In the genomic region with DNA sequence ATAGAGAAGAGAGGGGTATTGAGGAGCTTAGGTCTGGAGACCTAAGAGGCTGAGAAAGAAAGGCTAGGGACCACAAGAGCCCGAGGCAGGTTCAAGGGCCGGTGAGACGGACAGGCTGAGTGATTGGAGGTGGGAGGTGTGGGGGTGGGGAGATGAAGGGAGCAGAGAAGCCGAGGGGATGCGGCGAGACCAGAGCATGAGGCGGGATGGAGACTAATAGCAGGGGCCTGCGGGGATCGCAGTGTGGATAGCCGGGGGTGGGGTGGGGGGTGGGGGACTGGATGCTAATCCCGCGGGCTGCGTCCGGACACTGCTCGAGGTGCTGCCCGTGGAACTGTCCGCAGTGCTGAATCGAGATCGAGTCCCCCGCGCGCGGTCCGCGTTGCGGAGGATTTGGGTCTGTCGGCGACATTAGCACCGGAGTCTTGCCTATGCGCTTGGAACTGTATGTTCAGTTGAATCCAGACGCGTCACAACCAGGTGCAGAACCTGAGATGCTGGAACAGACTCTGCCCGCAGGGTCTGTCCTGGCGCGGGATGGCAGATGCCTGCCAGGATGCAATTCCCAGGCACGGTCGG, we compare ENCODE assay signal across 8 mouse cellular contexts. TPM values are rescaled to one million over a fixed set of nuclear protein-coding genes. Genes with fewer than 3 reads are reported as not detected.
DNase-seq lines count a peak whose midpoint lies in the region; ATAC-seq and TF ChIP-seq lines count a peak whose summit lies in the region.
"Had no signal": no experiment of that assay in that cellular context is flagged by ENCODE, and none has a peak within 500 bp of the region (broad histone marks: within the 10 kb centered on the region; RNA-seq: fewer than 3 reads in every experiment).

No protein-coding gene starts in this region.

- H3K27me3 ChIP-seq in testis, adult 2 months (ENCODE audit: control insufficient read depth, insufficient read depth, low read length), result peaks cover 13% of the 10 kb centered on the region
- H3K27me3 ChIP-seq in hindbrain, embryonic 10.5 days (ENCODE audit: insufficient read depth, poor library complexity, severe bottlenecking), result peaks cover 81% of the 10 kb centered on the region
- peaks cover 39% of the 10 kb centered on the region for H3K27me3 ChIP-seq in neural tube, embryonic 15.5 days (replicated peaks)

- ATAC-seq in neural tube, embryonic 15.5 days (ENCODE audit: low FRiP score), result peak; percentile 28

- DNase-seq in testis, postnatal 14 days (ENCODE audit: low spot score), result no peak
- peak; percentile 83 for DNase-seq in embryo, embryonic 11 days
- peak; percentile 66 for DNase-seq in hindbrain, embryonic 10.5 days (ENCODE audit: low spot score)
- DNase-seq in liver, result peak; percentile 43
- no peak for DNase-seq in layer of hippocampus, adult 9-10 months (ENCODE audit: low spot score)

- H3K4me2 ChIP-seq in neural tube, embryonic 15.5 days, result peak overlapping the region; percentile 72

- peak overlapping the region; percentile 79 for H3K4me3 ChIP-seq in testis, adult 2 months (ENCODE audit: control insufficient read depth, low read depth, low read length)
- H3K4me3 ChIP-seq in hindbrain, embryonic 10.5 days, result peak overlapping the region; percentile 51
- peak overlapping the region; percentile 50 for H3K4me3 ChIP-seq in neural tube, embryonic 15.5 days (replicated peaks)

- no peak overlapping the region for H3K27ac ChIP-seq in testis, adult 2 months (ENCODE audit: control insufficient read depth, insufficient read depth, low read depth, low read length)
- peak overlapping the region; percentile 76 for H3K27ac ChIP-seq in hindbrain, embryonic 10.5 days
- H3K27ac ChIP-seq in neural tube, embryonic 15.5 days (replicated peaks), result peak overlapping the region; percentile 79

- H3K9ac ChIP-seq in neural tube, embryonic 15.5 days (replicated peaks), result peak overlapping the region; percentile 45

- peaks cover 25% of the 10 kb centered on the region for H3K4me1 ChIP-seq in testis, adult 2 months (ENCODE audit: control insufficient read depth, insufficient read depth, low read length)
- peaks cover 43% of the 10 kb centered on the region for H3K4me1 ChIP-seq in hindbrain, embryonic 10.5 days (replicated peaks)
- H3K4me1 ChIP-seq in neural tube, embryonic 15.5 days, result peaks cover 32% of the 10 kb centered on the region

- WGBS in hindbrain, embryonic 10.5 days, result under 1% methylated on average over 37 of the region's 37 CpGs
- WGBS in neural tube, embryonic 15.5 days, result under 1% methylated on average over 37 of the region's 37 CpGs

- TF ChIP-seq POLR2A in testis, adult 2 months (IDR thresholded peaks at IDR 0.05; ENCODE audit: control insufficient read depth, low read depth, low read length), result no peak

- H3K36me3 ChIP-seq in testis, adult 2 months (ENCODE audit: control insufficient read depth, insufficient read depth, low read length), result no peaks in the 10 kb centered on the region
- no peaks in the 10 kb centered on the region for H3K36me3 ChIP-seq in hindbrain, embryonic 10.5 days
- H3K36me3 ChIP-seq in neural tube, embryonic 15.5 days, result no peaks in the 10 kb centered on the region

- H3K9me3 ChIP-seq in hindbrain, embryonic 10.5 days, result peaks cover 8% of the 10 kb centered on the region; the same call in 1 of the 2 replicates
- no peaks in the 10 kb centered on the region for H3K9me3 ChIP-seq in neural tube, embryonic 15.5 days (replicated peaks)

- no peak for TF ChIP-seq CTCF in testis, adult 2 months (IDR thresholded peaks at IDR 0.05; ENCODE audit: control insufficient read depth, insufficient read depth, insufficient replicate concordance, low read depth, low read length)

RNA-seq across cellular contexts. Expression of a gene that starts 1.5 kb away (rescaled TPM):
- 7.2 and 9.3 TPM in 2 replicates for polyA plus RNA-seq in testis, adult 2 months (2012; rRNA removed)
- polyA plus RNA-seq in hindbrain, embryonic 10.5 days (2016; fragmentation: Nextera tagmentation; extraction: Ambion mirVana), result 3.8 and 7.6 TPM in 2 replicates
- polyA plus RNA-seq in neural tube, embryonic 15.5 days (2015; fragmentation: Nextera tagmentation; extraction: Ambion mirVana), result 9.4 and 13.7 TPM in 2 replicates
- polyA plus RNA-seq: small intestine, adult 2 months had no signal

RNA-seq across cellular contexts. Expression of a gene that starts 20.3 kb away (rescaled TPM):
- 0.23 and 0.32 TPM in 2 replicates for polyA plus RNA-seq in testis, adult 2 months (2012; rRNA removed)
- 3.7 and 8.8 TPM in 2 replicates for polyA plus RNA-seq in hindbrain, embryonic 10.5 days (2016; fragmentation: Nextera tagmentation; extraction: Ambion mirVana)
- polyA plus RNA-seq in neural tube, embryonic 15.5 days (2015; fragmentation: Nextera tagmentation; extraction: Ambion mirVana), result 10.4 and 17.8 TPM in 2 replicates

RNA-seq across cellular contexts. Expression of a gene that starts 31.2 kb away (rescaled TPM):
- 195 and 219 TPM in 2 replicates for polyA plus RNA-seq in testis, adult 2 months (2012; rRNA removed)
- 47.9 and 61.7 TPM in 2 replicates for polyA plus RNA-seq in hindbrain, embryonic 10.5 days (2016; fragmentation: Nextera tagmentation; extraction: Ambion mirVana)
- 82.5 and 106 TPM in 2 replicates for polyA plus RNA-seq in neural tube, embryonic 15.5 days (2015; fragmentation: Nextera tagmentation; extraction: Ambion mirVana)

RNA-seq across cellular contexts. Expression of a gene that starts 31.8 kb away (rescaled TPM):
- polyA plus RNA-seq in testis, adult 2 months (2012; rRNA removed), result 49.4 and 54.1 TPM in 2 replicates
- polyA plus RNA-seq in hindbrain, embryonic 10.5 days (2016; fragmentation: Nextera tagmentation; extraction: Ambion mirVana), result 38.3 and 48.2 TPM in 2 replicates
- polyA plus RNA-seq in neural tube, embryonic 15.5 days (2015; fragmentation: Nextera tagmentation; extraction: Ambion mirVana), result 43.2 and 44.9 TPM in 2 replicates

RNA-seq across cellular contexts. Expression of a gene that starts 54.6 kb away (rescaled TPM):
- 7.1 and 8.0 TPM in 2 replicates for polyA plus RNA-seq in testis, adult 2 months (2012; rRNA removed)
- polyA plus RNA-seq in hindbrain, embryonic 10.5 days (2016; fragmentation: Nextera tagmentation; extraction: Ambion mirVana), result 13.3 and 18.0 TPM in 2 replicates
- 14.2 and 15.2 TPM in 2 replicates for polyA plus RNA-seq in neural tube, embryonic 15.5 days (2015; fragmentation: Nextera tagmentation; extraction: Ambion mirVana)

Comparison
In these comparisons a context has a peak if more than half of its experiments do, and no peak if none do; other contexts are left out.
1. DNase-seq: peak in embryo, embryonic 11 days (single experiment), hindbrain, embryonic 10.5 days (single experiment) and liver (single experiment); none in testis, postnatal 14 days (single experiment) and layer of hippocampus, adult 9-10 months (single experiment).
2. Peak in every context shown above with its lines, with median percentiles within 50 percentile points of each other: H3K4me3 ChIP-seq.